Mouse (Mus musculus): ENCODE data around the gene Gmfg.

Gene Gmfg

DNA sequence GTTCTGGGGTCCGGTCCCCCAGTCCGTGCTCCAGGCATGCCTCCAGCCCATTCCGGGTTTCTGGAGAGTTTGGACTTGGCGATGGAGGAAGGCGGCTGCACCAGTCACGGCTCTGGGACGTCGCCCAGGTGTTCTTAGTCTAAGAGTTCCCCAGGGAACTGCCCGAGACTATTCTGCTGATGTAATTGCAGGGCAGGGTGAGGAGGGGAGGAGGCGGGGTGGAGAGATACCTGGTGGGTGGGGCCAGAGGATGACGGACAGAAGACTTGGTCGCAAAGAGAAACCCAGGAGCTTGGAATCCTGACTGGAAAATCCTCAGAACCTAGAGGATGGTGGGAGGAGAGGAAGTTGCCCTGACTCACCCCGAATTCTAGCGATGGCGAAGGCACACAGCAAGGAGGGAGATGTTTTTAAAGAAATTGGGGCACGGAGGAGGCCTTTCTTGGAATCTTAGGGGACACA, 50.8 kb downstream of the Gmfg start:
- DNase-seq = peak; percentile 16 to 27

DNA sequence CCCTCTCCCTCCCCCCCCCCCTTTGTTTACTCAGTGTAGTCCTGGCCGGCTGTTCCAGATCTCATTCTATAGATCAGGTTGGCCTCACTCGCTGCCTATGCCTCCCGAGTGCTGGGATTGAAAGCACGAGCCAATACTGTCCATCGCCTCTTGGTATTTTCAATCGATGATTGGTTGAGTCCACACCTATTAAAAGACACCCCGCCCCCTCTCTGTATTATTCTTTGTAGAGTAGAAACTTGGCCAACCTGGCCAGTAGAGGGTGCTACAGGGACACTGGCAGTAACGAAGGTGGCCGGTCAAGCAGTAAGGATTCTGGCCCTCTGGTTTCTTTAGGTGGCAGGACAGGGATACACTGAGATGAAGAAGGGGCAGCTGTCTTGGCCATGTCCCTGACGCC, 53.2 kb downstream of the Gmfg start:
- DNase-seq = peak; percentile 82 to 85

DNA sequence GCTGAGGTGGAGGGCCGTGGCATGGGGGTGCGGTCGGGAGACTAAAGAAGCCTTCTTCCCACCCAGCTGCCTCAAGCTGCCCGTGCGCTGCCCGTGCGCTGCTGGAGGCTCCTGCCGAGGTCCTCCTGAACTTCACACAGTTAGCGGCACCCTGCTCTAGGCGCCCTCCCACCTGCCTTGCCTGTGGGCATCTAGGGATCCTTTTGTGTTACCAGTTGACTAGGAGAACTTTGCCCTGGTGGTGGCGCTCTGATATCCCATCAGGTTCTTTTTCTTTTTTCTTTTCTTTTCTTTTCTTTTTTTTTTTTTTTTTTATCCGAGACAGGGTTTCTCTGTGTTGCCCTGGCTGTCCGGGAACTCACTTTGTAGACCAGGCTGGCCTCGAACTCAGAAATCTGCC, 53.7 kb downstream of the Gmfg start:
- DNase-seq = peak in 1 of 2 experiments; percentile 10

DNA sequence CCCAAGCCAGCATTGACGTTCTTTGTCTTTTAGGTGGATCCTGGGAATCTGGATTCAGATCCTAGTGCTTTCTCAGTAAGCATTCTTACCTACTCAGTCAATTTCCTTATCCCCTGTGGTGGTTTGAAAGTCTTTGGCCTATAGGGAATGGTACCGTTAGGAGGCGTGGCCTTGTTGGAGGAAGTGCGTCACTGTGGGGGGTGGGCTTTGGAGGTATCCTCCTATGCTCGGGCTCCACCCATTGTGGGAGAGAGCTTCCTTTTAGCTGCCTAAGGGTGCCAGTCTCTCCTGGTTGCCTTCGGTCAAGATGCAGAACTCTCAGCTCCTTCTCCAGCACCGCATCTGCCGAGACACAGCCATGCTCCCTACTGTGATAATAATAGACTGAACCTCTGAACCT, 55.1 kb downstream of the Gmfg start:
- DNase-seq = no peak

DNA sequence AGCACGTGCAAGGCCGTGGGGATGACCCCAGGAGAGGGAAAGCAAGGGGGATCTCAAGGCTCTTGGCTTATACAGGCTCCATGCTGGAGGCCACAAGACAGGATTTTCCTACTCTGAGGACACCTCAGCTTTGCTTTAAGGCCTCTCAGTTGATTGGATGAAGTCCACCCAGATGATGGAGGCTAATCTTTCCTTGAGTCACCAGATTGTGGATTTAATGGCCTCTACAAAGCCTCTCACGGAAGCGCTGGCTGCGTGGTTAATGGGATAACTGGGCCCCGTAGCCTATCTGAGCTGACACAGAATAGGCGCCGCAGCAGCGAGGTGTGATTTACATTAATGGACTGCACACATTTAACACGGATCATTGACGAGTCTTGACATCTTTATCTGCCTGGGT, 58.2 kb downstream of the Gmfg start:
- DNase-seq = no peak

Data from cerebellum, postnatal 36 days (tissue).